Mouse (Mus musculus) forebrain, embryonic 14.5 days (tissue): Measurements from ENCODE around the gene Noxa1. TPM values are rescaled to one million over a fixed set of nuclear protein-coding genes. Genes with fewer than 3 reads are reported as not detected.

Source experiments
- ATAC-seq: fragments of 200-750 bp; cut with Nextera tagmentation; 2 replicates; pipeline ENCODE4 v1.8.0; 2017; ENCODE audit warnings: mild to moderate bottlenecking, moderate library complexity
- DNase-seq: peaks from one replicate; pipeline ENCODE4 v3.0.0-alpha.2; 2015; ENCODE audit warnings: low spot score
- H3K27ac ChIP-seq: fragments of 300-500 bp; sonication (generic); 2 replicates; pipeline ENCODE4 v1.5.1; 2014; ENCODE audit warnings: low read depth, mild to moderate bottlenecking, control low read depth, low read length, moderate library complexity
- H3K27me3 ChIP-seq: fragments of 300-500 bp; sonication (generic); replicated peaks from 2 replicates; pipeline ENCODE4 v1.6.1; 2014; ENCODE audit warnings: low read length, control low read depth, mixed read lengths; ENCODE audit not compliant: control insufficient read depth, insufficient read depth
- H3K36me3 ChIP-seq: fragments of 300-500 bp; sonication (generic); 2 replicates; pipeline ENCODE4 v1.6.1; 2014; ENCODE audit warnings: low read length, control low read depth; ENCODE audit not compliant: control insufficient read depth, insufficient read depth
- H3K4me1 ChIP-seq: fragments of 300-500 bp; sonication (generic); 2 replicates; pipeline ENCODE4 v1.6.1; 2014; ENCODE audit warnings: antibody characterized with exemption, low read length, control low read depth; ENCODE audit not compliant: control insufficient read depth, insufficient read depth
- H3K4me2 ChIP-seq: fragments of 300-500 bp; sonication (generic); 2 replicates; pipeline ENCODE4 v1.6.1; 2014; ENCODE audit warnings: mild to moderate bottlenecking, control low read depth, low read length
- H3K4me3 ChIP-seq: fragments of 300-500 bp; sonication (generic); 2 replicates; pipeline ENCODE4 v1.5.1; 2014; ENCODE audit warnings: low read depth, low read length, control low read depth
- H3K9ac ChIP-seq: fragments of 300-500 bp; sonication (generic); 2 replicates; pipeline ENCODE4 v1.6.1; 2014; ENCODE audit warnings: mild to moderate bottlenecking, low read length, control low read depth, moderate library complexity
- H3K9me3 ChIP-seq: fragments of 300-500 bp; sonication (generic); replicated peaks from 2 replicates; pipeline ENCODE4 v1.6.1; 2016; ENCODE audit warnings: low read length, control low read depth, mixed read lengths; ENCODE audit not compliant: control insufficient read depth
- WGBS: fragments of 180-500 bp; shearing (Covaris S2); extraction: QIAGEN DNeasy Blood & Tissue Kit; methylation state at CpG from one replicate; pipeline ENCODE4 v1.1.7; 2014; 5-methylcytosine and 5-hydroxymethylcytosine counted together
- polyA plus RNA-seq: library from polyadenylated mRNA; unstranded; fragments of >200 nt; fragmentation: Nextera tagmentation; extraction: Ambion mirVana; gene quantifications from 2 replicates; pipeline ENCODE4 v1.2.1, GENCODE M21; 2014

The Noxa1 gene
- polyA plus RNA-seq, 1 experiment from 2014 or later: not detected

DNA sequence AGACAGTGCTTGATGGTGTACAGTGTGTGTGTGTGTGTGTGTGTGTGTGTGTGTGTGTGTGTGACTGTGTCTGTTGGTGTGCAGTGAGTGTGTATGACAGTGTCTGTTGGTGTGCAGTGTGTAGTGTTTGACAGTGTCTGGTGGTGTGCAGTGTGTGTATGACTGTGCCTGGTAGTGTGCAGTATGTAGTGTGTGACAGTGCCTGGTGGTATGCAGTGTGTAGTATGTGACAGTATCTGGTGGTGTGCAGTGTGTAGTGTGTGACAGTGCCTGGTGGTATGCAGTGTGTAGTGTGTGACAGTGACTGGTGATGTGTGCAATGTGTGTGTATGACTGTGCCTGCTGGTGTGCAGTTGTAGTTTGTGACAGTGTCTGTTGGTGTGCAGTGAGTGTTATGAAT is 14.5 kb upstream of the Noxa1 start:
- no peaks in the 10 kb centered on the region for H3K36me3 ChIP-seq
- DNase-seq (no peak), ATAC-seq (no peak)
- no peaks in the 10 kb centered on the region for H3K4me1 ChIP-seq
- no peak overlapping the region for H3K4me2 ChIP-seq
- no peak overlapping the region for H3K9ac ChIP-seq
- no peak overlapping the region for H3K4me3 ChIP-seq
- 0 out of 2 replicates have a peak, but pooled peaks cover 3% of the 10 kb centered on the region for H3K9me3 ChIP-seq
- no peak overlapping the region for H3K27ac ChIP-seq
- no peaks in the 10 kb centered on the region for H3K27me3 ChIP-seq

DNA sequence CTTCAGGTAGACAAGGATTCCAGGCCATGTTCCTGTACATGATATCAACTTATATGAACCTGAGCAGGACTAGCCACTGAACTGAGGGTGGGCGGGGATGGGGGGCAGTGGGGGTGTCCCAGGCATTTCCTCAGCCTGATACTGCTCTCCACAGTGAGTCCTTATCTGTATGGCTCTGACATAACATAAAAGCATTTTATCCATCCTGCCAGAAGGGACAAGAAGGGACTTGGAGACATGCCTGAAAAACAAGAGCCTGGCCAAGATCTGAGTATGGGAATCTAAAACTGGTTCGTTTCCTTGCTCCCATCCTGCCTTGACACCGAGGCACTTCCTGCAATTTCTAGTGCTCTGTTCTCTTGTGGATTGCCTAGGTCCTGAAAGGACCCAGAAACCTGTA is 11.1 kb upstream of the Noxa1 start:
- Histone ChIP-seq H3K27ac (no peak overlapping the region), H3K9ac (no peak overlapping the region), H3K4me2 (no peak overlapping the region), H3K27me3 (no peaks in the 10 kb centered on the region), H3K9me3 (no peaks in the 10 kb centered on the region), H3K4me3 (no peak overlapping the region), H3K4me1 (no peaks in the 10 kb centered on the region), H3K36me3 (no peaks in the 10 kb centered on the region)
- WGBS: 77% methylated on average over 3 of the region's 3 CpGs
- DNase-seq (no peak), ATAC-seq (no peak)

DNA sequence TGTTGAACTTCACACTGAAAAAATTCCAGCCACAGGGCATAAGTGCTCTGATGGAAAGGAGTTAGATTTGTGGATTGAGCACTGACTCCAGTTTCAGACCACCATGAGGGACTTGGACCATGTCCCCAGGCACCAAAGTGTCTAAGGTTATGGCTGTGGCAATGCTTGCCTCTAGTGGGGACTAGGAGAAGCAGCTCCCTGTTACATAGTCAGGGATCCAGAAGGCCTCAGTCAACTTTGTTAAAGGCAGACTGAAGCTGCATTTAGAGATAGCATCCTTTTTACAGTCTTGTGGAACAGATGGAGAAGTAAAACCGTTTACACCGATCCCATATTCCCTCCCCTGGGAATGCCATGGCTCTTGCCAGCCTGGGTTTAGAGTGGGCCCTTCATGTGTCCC is 9.2 kb upstream of the Noxa1 start:
- no peak for ATAC-seq
- Histone ChIP-seq H3K4me1 (peaks cover 11% of the 10 kb centered on the region), H3K9ac (no peak overlapping the region), H3K27ac (no peak overlapping the region), H3K4me3 (no peak overlapping the region), H3K36me3 (no peaks in the 10 kb centered on the region), H3K4me2 (no peak overlapping the region), H3K27me3 (no peaks in the 10 kb centered on the region), H3K9me3 (no peaks in the 10 kb centered on the region)
- WGBS: 87% methylated on average over 2 of the region's 2 CpGs
- no peak for DNase-seq

DNA sequence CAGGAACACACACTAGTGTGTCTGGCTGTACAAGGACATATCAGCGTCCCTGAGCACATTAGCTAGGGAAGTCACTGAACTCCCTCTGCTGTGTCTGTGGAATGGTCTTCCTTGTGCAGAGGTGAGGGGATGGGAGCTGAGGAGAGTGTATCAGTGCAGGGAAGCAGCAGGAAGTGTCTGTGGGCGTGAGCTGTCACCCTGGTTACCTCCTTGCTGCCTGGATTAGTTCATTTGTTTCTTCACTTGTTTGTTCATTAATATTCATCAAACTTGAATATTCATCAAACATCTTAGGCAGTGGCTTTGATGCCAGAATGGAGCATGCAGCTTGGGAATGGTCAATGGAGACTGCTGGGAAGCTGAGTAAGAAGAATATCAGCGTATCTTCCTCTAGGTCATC is 4.8 kb upstream of the Noxa1 start:
- Histone ChIP-seq H3K36me3 (no peaks in the 10 kb centered on the region), H3K9me3 (no peaks in the 10 kb centered on the region), H3K27me3 (no peaks in the 10 kb centered on the region), H3K9ac (no peak overlapping the region), H3K4me3 (no peak overlapping the region), H3K4me2 (no peak overlapping the region), H3K4me1 (peaks cover 13% of the 10 kb centered on the region), H3K27ac (peak overlapping the region; percentile 28; the same call in 1 of the 2 replicates)
- WGBS: 51% methylated on average over 3 of the region's 3 CpGs
- DNase-seq (peak; percentile 52), ATAC-seq (peak; percentile 59)

DNA sequence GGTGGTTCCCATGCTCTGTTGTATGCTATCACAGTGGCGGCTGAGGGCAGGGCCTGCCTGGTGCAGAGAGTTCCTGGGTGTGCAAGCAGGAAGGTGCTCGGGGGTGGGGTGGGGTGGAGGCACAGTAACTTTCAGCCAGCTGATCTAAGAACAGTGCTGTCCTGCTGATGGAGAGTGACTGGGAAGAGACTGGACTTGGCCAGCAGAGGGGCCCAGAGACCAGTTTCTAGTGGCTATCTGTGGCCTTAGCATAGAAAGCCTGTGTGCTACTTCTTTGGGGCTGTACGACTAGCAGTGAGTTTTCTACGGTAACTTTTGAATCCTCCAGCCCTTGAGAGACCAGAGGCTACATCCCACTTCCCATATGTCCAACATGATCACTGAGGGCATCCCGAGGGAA is 4.0 kb upstream of the Noxa1 start:
- peak; percentile 65 for DNase-seq
- H3K36me3 ChIP-seq: no peaks in the 10 kb centered on the region
- H3K4me2 ChIP-seq: no peak overlapping the region
- H3K9me3 ChIP-seq: no peaks in the 10 kb centered on the region
- H3K9ac ChIP-seq: no peak overlapping the region
- H3K4me3 ChIP-seq: no peak overlapping the region
- 0 out of 2 replicates have a peak overlapping the region, but pooled peaks have one; percentile 28 for H3K27ac ChIP-seq
- WGBS: 47% methylated on average over 5 of the region's 5 CpGs
- H3K27me3 ChIP-seq: no peaks in the 10 kb centered on the region
- peak; percentile 59 for ATAC-seq
- H3K4me1 ChIP-seq: peaks cover 13% of the 10 kb centered on the region

DNA sequence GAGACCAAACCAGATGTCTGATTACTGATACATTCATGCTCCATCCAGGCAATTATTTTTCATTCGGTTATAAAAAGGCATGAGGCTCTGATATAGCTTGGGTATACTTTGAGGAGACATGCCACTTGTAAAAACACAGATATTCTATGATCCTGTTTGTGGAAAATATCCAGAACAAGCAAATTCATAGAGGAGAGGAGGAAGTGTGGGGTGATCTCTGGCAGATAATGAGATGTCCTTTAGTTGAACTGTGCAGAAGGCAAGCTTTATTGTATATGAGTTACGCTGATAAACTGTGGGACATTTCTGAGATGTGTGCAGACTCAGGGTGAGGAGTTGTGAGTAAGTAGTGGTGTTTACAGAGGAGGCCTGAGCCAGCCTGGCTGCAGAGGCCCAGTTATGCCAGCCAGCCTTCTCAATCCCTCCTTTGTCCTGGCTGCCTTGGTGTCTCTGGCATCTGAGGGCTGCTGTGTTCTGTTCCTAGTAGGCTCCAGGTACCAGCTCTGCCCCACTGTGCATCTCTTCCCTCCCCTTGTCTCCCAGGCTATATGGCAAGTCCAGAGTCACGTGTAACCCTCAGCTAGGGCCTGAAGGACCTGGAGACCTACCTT is 3.2 kb upstream of the Noxa1 start:
- DNase-seq: no peak
- Histone ChIP-seq H3K9ac (no peak overlapping the region), H3K4me1 (peaks cover 13% of the 10 kb centered on the region)

DNA sequence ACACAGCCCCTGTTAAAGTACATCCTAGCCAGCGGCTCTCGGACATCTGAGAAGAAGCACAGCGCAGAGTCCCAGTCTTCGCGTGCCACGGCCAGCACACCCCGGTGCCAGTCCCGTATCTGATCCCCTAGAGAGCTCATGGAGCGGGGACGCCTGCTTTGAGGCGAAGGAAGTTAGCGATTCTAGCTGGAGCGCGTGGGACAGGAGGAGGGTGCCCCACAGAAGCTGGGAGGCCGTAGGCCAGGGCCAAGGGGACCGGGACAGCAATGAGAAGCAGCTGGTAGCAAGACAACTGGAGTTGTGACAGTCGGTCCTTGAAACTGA is 202 bp downstream of the Noxa1 start:
- Histone ChIP-seq H3K36me3 (no peaks in the 10 kb centered on the region), H3K27ac (no peak overlapping the region), H3K27me3 (no peaks in the 10 kb centered on the region), H3K4me3 (no peak overlapping the region), H3K4me2 (no peak overlapping the region), H3K9me3 (no peaks in the 10 kb centered on the region), H3K4me1 (0 out of 2 replicates have a peak, but pooled peaks cover 7% of the 10 kb centered on the region), H3K9ac (no peak overlapping the region; the same call in 1 of the 2 replicates)
- WGBS: 48% methylated on average over 17 of the region's 17 CpGs
- no peak for ATAC-seq
- DNase-seq: no peak

More for the DNA sequence above, 3.2 kb upstream of the Noxa1 start:
- Histone ChIP-seq H3K4me3 (no peak overlapping the region), H3K9me3 (no peaks in the 10 kb centered on the region), H3K27me3 (no peaks in the 10 kb centered on the region), H3K36me3 (no peaks in the 10 kb centered on the region), H3K4me2 (no peak overlapping the region), H3K27ac (no peak overlapping the region)
- no peak for ATAC-seq
- WGBS: 81% methylated on average over 3 of the region's 3 CpGs

DNA sequence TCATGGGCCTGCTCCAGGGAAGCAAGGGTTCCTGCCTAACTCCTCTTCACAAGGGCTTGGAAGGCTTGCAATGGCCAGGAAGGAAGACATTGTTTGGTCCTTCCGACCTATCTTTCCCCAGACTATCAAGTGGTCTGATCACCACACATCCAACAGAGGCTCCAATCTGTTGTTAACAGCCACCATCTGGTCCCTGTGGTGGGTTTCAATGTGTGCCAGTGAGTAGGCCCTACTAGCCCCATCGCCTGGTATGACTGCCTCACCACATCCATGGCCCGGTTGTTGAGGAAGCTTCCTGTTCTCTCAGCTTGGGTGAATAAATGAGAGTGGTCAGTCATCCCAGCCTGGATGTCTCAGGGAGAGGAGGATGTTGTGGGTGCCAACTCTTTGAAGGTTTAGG is 6.3 kb downstream of the Noxa1 start:
- no peak overlapping the region for H3K4me2 ChIP-seq
- DNase-seq (no peak), ATAC-seq (no peak)
- no peaks in the 10 kb centered on the region for H3K36me3 ChIP-seq
- no peak overlapping the region for H3K27ac ChIP-seq
- 83% methylated on average over 3 of the region's 3 CpGs for WGBS
- no peaks in the 10 kb centered on the region for H3K27me3 ChIP-seq
- no peak overlapping the region for H3K4me3 ChIP-seq
- H3K9ac ChIP-seq: no peak overlapping the region
- no peaks in the 10 kb centered on the region for H3K4me1 ChIP-seq
- no peaks in the 10 kb centered on the region for H3K9me3 ChIP-seq

DNA sequence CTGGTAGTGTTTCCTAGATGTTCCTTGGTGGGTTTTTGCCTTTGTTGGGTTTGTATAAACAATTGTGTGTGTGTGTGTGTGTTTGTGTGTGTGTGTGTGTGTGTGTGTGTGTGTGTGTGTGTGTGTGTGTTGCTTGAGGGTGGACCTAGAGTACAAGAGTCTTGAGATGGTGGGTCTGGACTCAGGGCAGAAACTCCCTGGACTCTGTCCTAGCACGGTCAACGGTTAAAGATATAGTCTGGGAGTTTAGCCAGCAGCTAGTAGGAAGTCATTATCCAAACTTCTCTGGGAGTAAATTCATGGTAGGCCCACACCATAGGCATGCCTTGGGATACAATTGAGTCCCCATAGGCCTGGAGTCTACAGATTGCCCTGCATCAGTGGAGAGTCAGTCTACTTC is 7.1 kb downstream of the Noxa1 start:
- H3K27me3 ChIP-seq: no peaks in the 10 kb centered on the region
- no peak for ATAC-seq
- no peak overlapping the region for H3K4me2 ChIP-seq
- no peaks in the 10 kb centered on the region for H3K9me3 ChIP-seq
- H3K4me3 ChIP-seq: no peak overlapping the region
- H3K4me1 ChIP-seq: no peaks in the 10 kb centered on the region
- H3K27ac ChIP-seq: no peak overlapping the region
- no peak for DNase-seq
- H3K36me3 ChIP-seq: no peaks in the 10 kb centered on the region
- WGBS: 95% methylated on average over 2 of the region's 2 CpGs
- H3K9ac ChIP-seq: no peak overlapping the region
